Mouse (Mus musculus): ENCODE data around the gene Prdm1. TPM values are rescaled to one million over a fixed set of nuclear protein-coding genes. Genes with fewer than 3 reads are reported as not detected.

The Prdm1 gene
- total RNA-seq, 2 experiments from 2014 or later, result 0.34 to 0.72 TPM

DNA sequence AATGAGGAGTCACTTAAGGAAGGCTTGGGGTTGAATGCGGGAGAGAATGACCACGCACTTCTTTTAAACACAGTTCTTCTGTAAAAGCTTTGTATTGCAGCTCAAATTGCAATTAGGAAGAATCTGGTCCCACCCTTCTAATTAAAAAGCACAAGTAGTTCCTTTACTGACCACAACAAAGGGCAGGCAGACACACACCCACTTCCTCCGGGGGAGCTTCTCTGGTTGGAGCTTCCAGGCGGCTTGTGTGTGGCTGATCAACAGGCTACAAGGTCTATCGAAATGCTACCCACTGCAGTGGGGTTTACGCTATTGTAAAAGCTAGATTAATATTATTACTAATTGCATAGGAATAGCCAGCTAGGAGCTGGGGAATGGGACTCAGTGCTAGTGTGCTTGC, 45.2 kb downstream of the Prdm1 start:
- no peak overlapping the region for H3K4me3 ChIP-seq
- H3K27ac ChIP-seq, result no peak overlapping the region
- TF ChIP-seq CTCF (conservative IDR thresholded peaks at IDR 0.05), result peak; percentile 21; the same call in 1 of the 2 replicates
- DNase-seq (ENCODE audit: low spot score in 2 of 2), result no peak

DNA sequence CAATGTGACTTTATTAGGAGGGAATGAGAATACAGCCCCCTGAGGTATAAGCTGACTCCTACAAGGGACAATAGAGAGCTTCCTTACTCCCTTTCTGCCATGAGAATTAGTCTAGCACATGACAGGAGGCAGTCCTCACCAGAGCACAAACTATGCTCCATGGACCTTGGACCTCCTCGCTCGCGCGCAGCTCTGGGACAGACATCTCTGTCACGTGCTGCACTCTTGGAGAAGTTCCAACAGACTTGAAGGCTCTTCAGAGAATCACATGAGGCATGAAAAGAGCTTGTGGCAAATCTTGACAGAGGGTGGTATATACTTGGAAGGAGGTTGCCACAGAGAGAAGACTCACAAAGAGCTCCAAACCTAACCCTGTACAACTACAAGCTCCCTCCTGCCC, 46.9 kb downstream of the Prdm1 start:
- no peak for TF ChIP-seq CTCF (conservative IDR thresholded peaks at IDR 0.05)
- no peak overlapping the region for H3K27ac ChIP-seq
- H3K4me3 ChIP-seq, result no peak overlapping the region
- DNase-seq (ENCODE audit: low spot score in 2 of 2), result no peak

DNA sequence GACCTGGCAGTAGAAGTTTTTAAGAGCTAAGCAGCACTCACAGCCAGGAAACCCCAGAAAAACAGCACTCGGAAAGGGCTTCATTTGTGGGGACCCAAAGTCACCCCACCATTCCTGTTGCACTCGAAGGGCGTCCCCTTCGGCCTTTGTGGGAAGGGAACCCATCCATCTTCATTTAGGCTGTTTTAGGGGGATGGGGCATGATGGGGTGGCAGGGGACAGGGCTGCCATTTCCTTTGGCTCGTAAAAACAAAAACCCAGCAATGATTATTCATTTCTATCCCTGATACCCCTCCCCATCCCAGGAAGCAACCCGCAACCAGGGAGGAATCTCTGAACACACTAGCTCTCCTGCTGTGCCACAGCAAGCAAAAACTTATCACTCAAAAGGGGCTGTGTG, 49.0 kb downstream of the Prdm1 start:
- TF ChIP-seq CTCF (conservative IDR thresholded peaks at IDR 0.05), result no peak
- DNase-seq (ENCODE audit: low spot score in 2 of 2), result no peak
- no peak overlapping the region for H3K27ac ChIP-seq
- H3K4me3 ChIP-seq, result no peak overlapping the region

DNA sequence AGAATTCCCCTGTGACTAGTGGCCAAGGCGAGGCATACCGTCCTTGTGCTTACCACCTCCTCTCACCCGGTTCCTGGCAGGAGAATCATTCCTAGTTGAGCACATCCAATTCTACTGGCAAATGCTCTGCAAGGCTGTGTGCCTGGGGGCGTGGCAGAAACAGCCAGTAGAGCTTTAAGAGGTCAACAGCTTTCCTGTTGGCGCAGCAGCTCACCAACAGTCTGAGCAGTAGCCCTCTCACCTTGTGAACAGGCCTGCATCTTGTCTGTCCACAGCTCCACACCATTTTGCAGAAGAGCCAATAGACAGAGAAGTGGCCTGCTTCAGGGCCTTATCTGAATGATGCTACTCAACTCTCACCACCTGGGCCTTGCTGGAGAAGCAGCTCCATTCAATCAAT, 50.2 kb downstream of the Prdm1 start:
- no peak for TF ChIP-seq CTCF (conservative IDR thresholded peaks at IDR 0.05)
- no peak for DNase-seq (ENCODE audit: low spot score in 2 of 2)
- no peak overlapping the region for H3K27ac ChIP-seq
- H3K4me3 ChIP-seq, result no peak overlapping the region

DNA sequence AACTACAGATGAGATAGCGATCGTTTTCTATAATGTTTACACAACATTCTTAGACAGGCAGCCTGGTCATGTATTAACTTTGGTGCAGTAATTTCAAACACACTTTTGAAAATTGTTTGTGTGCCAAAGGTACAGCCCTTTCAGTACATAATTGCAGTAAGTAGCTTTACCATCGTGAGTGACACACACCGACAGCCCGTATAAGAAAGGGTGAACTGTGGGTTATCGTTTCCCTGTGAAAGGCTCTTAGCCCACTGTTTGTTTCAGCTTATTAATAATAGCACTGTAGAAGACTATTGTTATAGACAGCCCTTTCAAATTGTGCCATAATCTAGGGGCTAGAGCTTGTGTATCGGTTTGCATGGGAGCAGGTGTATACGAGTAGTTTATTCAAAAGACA, 51.1 kb downstream of the Prdm1 start:
- no peak for DNase-seq (ENCODE audit: low spot score in 2 of 2)
- no peak for TF ChIP-seq CTCF (conservative IDR thresholded peaks at IDR 0.05)
- H3K4me3 ChIP-seq, result no peak overlapping the region
- H3K27ac ChIP-seq, result no peak overlapping the region

DNA sequence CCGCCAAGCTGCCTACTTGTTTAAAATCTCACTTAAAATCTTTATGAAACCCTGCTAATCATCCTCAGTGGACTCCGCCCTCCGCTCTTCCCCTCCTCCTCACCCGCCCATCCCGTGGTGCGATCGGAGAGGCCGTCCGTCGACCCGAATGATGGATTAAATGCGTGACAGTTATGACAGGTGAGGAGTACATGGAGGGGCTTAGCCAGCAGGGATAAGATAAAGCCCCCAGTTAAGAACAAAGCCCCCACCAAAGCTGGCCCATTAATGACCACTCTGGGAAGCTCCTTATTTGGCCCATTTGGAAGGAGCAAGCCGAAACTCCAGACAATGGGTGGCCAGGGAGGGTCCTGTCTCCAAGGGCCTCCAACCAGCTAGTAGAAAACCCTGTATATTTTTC, 51.8 kb downstream of the Prdm1 start:
- DNase-seq (ENCODE audit: low spot score in 2 of 2), result no peak
- H3K4me3 ChIP-seq, result no peak overlapping the region
- TF ChIP-seq CTCF (conservative IDR thresholded peaks at IDR 0.05), result no peak
- no peak overlapping the region for H3K27ac ChIP-seq

DNA sequence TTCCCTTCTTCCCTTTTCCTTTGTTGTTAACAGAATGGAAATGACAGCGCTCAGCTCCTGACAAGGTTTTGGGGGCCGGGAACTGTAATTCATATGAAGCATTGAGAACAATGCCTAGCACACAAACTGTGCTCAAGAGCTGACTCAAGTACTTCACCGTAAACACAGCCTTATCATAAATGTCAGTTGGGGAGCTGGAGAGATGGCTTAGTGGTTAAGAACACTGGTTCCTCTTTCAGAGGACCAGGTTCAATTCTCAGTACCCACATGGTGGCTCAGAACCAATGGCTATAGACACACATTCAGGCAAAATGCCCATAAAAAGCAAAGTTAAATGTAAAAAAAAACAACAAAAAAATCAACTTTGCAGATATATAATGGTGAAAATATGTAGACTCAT, 52.9 kb downstream of the Prdm1 start:
- DNase-seq (ENCODE audit: low spot score in 2 of 2), result no peak
- TF ChIP-seq CTCF (conservative IDR thresholded peaks at IDR 0.05), result no peak
- H3K27ac ChIP-seq, result no peak overlapping the region
- H3K4me3 ChIP-seq, result no peak overlapping the region

DNA sequence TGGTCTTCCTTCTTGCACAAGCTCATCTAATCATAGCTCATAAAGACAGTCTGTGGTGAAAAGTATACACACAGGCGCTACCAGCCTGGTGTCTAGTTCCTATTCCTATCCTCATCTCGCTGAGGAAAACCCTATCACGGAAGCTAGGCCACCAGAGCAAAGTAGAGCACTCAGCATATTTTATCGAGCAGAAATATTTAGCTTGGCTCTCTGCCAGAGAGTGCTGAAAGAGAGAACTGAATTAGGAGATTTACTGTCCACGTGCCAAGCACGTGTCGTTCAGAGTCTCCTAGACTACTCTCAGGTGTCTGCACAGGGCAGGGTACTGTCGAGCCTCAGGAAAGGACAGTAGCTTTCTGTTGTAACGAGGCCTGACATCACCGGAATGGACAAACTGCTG, 54.0 kb downstream of the Prdm1 start:
- no peak for TF ChIP-seq CTCF (conservative IDR thresholded peaks at IDR 0.05)
- no peak for DNase-seq (ENCODE audit: low spot score in 2 of 2)
- H3K27ac ChIP-seq, result no peak overlapping the region
- no peak overlapping the region for H3K4me3 ChIP-seq

DNA sequence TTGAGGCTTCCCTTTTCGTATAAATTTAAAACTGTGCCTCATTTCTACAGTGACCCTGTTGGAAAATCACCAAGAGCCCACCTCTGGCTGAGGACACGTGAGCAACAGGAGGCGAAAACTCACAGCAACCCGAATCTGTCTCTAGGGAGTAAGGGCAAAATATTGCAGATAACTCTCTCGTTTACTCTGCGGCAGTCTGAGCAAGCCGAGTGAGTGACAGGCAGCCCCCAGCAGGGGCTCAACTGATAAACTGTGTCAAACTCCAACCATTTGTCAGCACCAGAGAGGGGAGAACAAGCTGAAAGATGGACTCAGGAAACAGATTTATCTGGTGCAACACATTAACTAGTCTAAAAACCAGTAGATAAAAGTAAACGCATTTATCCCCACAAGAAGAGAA, 62.7 kb downstream of the Prdm1 start:
- DNase-seq (ENCODE audit: low spot score in 2 of 2), result no peak
- TF ChIP-seq CTCF (conservative IDR thresholded peaks at IDR 0.05), result no peak
- Histone ChIP-seq H3K27ac (no peak overlapping the region), H3K4me3 (no peak overlapping the region)

DNA sequence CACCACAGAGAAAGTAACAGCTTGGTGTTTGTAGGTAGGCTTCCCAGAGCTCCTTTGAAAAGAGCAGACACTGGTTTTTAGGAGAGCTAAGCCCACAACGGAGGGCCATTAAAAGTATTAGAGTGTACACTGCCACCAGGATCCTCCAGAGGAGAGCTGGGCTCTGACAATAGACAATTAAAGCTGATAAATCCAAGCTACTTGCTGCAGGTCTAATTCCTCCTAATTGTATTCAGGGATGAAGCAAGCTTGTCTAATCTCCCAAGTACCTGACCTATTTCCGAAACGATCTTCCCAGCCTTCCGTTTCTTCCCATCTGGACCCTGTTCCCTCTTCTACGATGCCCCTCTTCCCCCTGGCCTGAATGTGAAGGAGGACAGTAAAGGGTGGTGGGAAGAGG, 63.7 kb downstream of the Prdm1 start:
- no peak for TF ChIP-seq CTCF (conservative IDR thresholded peaks at IDR 0.05)
- no peak for DNase-seq (ENCODE audit: low spot score in 2 of 2)
- H3K27ac ChIP-seq, result no peak overlapping the region
- H3K4me3 ChIP-seq, result no peak overlapping the region

DNA sequence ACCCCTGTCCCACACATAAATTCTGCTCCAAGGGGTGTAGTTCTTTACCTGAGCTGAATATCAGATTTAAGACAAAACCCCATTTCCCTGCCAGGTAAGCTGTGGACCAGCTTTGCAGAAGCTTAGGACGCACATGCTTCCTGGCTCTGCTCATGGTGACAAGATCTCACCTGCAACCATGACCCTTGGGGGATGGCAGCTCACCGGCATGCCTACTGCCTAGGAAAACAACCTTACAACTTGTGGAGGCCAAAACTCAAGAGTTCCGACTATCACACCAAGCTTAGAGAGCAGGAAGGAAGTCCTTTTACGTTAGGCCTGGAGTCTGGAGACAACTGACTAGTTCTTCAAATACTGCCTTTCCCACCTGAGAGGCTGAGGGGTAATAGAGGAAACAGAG, 64.4 kb downstream of the Prdm1 start:
- Histone ChIP-seq H3K27ac (no peak overlapping the region), H3K4me3 (no peak overlapping the region)
- no peak for TF ChIP-seq CTCF (conservative IDR thresholded peaks at IDR 0.05)
- DNase-seq (ENCODE audit: low spot score in 2 of 2), result no peak

DNA sequence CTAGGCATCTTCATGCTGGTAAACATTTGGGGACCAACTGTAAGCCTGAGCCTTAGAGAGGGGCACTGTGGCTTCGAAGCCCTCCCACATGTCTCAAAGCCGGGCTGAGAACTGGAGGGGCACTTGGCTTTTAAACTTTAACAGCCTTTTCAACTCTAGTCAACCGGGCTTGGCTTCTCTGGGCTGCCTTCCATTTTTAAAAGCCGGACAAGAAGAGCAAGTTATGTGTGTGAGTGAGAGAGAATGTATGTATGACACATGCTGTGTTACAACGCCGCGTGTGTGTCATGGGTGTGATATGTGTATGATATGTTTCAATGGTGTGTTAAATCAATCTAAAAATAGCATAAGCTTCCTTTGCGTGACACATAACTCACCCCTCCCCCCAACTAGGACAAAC, 66.0 kb downstream of the Prdm1 start:
- Histone ChIP-seq H3K27ac (no peak overlapping the region), H3K4me3 (no peak overlapping the region)
- TF ChIP-seq CTCF (conservative IDR thresholded peaks at IDR 0.05), result no peak
- no peak for DNase-seq (ENCODE audit: low spot score in 2 of 2)

DNA sequence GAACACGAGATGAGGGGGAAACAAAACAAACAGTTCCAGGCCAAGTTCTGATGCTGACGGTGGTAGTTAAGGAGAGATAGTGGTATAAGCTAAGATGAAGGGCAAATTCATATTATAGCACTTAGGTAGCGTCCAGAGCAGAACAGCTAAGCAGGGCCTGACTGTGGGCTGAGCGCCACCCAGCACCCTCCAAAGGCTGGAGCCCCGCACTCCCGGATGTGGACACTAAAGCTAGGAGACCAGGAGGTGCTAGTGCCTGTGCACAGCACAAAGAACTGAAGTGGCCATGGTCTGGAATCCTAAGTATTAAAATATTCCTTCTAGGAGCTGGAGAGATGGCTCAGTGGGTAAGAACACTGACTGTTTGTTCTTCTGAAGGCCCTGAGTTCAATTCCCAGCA, 67.2 kb downstream of the Prdm1 start:
- no peak for TF ChIP-seq CTCF (conservative IDR thresholded peaks at IDR 0.05)
- no peak overlapping the region for H3K27ac ChIP-seq
- no peak for DNase-seq (ENCODE audit: low spot score in 2 of 2)
- H3K4me3 ChIP-seq, result no peak overlapping the region

DNA sequence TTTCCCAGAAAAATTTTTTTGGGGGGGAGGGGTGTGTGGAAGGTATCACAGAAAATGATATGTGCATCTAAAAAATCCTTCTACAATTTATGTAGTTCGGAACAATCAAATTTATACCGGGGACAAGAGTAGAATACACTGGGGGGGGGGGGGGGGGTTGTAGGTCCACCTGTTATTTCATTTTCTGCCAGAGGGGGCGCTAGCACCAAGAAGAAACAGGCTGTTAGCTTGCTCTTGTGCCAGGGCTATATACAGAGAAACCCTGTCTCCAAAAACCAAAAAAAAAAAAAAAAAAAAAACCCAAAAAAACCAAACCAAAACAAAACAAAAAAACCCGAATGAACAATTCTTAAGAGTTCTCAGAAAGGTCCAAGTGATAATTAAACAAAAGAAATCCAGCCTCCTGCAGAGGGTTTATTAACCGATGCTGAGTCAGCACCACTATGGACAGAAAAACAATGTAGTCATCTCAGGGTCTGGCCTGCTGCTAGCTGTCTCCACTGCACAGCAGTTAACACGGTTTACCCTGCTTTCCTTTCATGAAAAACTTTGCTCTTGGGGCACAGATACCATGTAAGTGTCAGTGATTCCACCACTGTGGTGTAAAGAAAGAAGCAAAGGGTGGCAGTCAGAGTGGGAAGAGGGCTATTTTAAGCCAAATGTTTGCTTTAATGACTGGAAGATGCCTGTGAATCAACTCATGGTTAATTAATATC, 68.0 kb downstream of the Prdm1 start:
- DNase-seq (ENCODE audit: low spot score in 2 of 2), result peak in 1 of 2 experiments; percentile 42
- peak; percentile 75 for TF ChIP-seq CTCF (conservative IDR thresholded peaks at IDR 0.05)
- Histone ChIP-seq H3K4me3 (no peak overlapping the region), H3K27ac (no peak overlapping the region)

Measured in layer of hippocampus, adult 2 months (tissue).